Mouse (Mus musculus): Measurements from ENCODE around the gene Oat.

Oat gene

GRCm38 (mm10) chr7:132589610-132590009 lies 13.4 kb upstream of the Oat start:
- DNase-seq = no peak

DNA sequence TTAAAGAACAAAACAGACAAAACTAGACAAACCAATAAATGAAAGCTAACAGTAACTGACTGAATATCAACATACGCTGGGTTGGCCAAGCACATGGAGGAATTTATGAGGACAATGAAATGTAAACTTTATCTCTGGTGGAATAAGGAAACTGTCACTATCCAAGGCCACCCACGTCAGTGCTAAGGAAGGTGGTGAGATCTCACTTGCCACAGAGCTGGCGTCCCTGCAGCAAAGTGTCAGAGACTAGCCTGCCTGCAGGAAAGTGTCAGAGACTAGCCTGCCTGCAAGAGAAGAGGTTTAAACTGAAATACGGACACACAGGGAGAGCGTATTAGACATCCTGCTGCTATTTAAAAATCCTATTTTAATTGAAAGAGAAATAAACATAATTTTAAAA lies 11.0 kb upstream of the Oat start:
- no peak for DNase-seq

GRCm38 (mm10) chr7:132585695-132586491 lies 9.7 kb upstream of the Oat start:
- DNase-seq = no peak

DNA sequence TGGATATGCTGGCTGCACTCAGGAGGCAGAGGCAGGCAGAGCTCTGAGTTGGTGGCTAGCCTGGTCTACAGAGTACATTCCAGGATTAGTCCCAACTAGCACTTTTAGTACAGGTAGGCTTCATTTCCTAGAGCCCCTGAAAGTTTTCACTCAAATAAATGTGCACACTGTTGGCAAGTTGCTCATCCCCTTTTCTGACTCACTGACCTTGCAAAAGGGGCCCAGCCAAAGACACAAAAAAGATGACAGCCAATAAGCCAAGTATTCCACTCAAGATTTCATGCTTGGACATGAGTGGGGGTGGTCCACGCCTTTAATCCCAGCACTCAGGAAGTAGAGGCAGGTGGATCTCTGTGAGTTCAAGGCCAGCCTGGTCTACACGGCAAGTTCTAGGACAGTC lies 5.2 kb upstream of the Oat start:
- DNase-seq = no peak

- DNase-seq = no peak
These were observed 4.3 kb upstream of the Oat start for GRCm38 (mm10) chr7:132580511-132580910.

GRCm38 (mm10) chr7:132576891-132577290 lies 693 bp upstream of the Oat start:
- DNase-seq = no peak

DNA sequence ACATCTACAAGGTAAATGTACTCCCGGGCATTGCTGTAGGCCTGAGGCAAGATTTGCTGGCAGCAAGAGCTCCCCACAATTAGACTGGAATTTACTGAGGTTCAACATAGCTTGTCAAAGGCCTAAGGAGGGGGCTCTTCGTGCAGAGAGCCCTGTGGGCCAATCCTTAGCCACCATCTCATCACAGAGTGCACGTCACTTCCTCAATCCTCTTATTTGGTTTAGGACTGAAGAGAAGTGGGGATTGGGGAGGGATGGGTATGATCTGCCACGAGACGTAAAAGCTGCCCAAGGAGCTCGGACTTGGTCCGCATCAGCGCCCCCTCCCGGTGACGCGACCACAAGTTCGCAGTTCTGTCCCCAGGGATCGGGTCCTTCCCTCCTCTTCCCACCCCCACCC lies 575 bp downstream of the Oat start:
- peak; percentile 91 for DNase-seq

DNA sequence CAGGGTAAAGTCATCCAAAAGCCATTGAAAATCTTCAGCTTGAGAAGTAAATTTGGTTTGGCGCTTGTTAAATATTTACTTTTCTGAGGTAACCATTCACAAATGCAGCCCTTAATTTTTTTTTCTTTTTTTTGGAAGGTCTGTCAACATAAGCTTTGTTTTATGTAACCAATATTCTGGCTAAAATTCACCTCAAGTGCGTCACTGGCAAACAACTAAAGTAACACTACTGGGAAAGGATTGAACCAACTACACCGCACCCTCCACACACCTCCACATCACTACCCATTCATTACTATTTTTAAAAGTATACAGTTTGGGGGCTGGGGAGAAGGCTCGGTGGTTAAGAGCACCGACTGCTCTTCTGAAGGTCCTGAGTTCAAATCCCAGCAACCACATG lies 1.6 kb downstream of the Oat start:
- DNase-seq = no peak

DNA sequence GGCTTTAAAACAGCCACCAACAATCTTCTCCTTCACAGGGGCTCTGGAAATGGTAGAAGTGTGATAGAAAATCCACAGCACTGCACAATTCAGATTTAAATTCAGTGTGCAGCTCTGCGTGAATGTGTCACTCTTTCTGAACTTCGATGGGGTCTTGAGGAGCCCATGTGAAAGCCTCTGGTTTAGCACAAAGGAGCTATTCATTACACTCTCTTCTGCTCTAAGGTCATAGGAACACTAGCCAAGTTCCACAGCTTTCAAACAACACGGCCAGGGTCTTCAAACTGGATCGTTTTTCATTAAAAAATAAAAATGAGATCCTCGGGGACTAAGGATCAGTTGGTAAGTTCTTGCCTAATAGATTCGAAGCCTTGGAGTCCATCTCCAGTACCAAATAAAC lies 3.0 kb downstream of the Oat start:
- DNase-seq = no peak

DNA sequence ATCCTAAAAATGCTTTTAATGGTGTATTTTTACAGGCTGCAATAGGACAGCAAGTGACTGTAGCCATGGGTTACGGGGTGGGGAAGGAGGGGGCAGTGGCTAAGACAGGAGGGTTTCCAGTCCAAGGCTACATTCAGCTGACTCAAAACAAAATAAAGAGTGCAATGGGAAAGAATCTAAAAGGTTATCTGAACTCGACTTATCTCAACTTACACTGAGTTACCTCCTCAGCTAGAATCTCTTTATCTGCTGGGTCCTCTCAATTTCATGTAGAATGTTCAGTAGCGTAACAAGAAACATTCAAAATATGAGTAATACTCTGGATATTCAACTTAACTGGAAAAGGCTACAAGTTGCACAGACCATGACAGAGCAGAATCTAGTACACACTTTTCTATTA lies 3.5 kb downstream of the Oat start:
- DNase-seq = no peak

DNA sequence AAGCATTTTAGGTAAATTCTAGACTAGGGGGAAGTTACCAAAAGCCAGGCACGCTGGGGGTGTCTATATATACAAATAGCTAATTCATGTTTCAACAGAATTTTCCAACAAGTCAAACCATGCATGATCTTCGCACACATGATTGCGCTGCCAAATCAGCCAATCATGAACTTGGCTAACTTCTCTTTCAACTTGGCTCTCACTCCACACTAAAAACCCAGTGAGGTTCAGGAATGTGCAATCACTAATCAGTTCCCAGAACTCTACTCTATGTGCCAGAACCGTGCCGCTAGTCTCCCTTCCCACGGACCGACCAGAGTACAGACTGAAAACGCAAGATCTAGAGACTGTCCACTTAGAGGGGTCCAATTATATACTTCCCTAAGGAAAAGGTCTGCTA lies 4.7 kb downstream of the Oat start:
- DNase-seq = no peak

DNA sequence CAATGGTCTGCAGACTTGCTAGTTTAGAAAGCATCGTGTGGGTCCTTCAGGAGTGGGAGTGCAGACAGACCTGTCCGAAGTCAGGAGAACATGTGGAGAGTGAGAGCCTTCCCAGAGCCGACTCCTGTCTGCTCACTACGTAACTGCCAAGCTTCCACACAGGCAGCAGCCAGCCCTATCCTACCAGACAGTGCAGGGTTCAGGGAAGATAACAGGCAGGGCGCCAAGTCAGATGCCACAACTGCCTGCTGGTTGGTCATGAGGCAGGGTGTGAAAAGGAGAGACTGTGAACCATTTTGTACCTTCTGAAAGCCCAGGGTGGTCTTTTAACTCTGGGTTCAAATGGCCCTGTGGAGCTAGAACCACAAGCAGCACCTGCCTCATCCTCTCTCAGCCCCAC lies 6.1 kb downstream of the Oat start:
- DNase-seq = no peak

GRCm38 (mm10) chr7:132568817-132569216 lies 7.4 kb downstream of the Oat start:
- peak; percentile 26 for DNase-seq

DNA sequence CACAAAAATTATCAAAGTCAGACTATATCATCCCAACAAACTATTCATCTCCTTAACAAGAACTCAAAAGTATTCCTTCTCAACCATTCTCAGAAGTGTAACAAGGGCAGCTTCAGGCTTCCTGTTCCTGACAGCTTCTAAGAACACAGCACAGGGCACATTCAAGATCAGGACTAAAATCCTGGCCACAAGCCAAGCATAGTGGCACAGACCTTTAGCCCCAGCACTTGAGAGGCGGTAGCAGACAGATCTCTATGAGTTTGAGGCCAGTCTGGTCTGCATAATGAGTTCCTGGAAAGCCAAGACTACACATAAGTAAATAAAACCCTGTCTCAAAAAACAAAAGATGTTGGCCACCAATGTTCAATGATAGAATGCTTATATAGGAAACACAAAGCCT lies 10.4 kb downstream of the Oat start:
- DNase-seq = no peak

- no peak for DNase-seq
These were observed 16.9 kb downstream of the Oat start for GRCm38 (mm10) chr7:132559138-132559766.

DNA sequence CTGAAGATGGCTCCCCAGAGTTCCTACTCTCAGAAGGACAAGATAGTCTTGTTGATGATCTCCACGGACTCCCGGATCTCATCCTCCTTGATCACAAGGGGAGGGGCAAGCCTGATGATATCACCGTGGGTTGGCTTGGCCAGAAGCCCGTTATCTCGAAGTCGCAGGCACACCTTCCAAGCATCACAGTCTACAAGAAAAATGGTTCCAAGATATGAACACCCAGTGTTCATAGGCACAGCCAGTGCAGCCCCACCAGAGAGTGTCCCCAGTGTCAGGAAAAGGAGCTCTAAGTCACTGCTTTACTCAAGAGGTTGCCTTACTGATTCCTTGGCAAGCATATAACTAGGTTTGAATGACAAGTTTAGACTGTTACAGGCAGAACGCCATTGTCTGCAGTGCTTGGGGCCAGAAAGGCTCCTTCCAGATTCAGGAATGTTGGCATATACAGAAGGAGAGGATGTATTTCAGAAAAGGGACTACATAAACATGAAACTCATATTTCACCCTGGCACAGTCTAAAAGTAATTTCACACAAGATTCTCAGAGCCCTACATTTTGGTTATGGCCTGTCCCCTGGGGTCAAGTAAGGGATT lies 18.0 kb downstream of the Oat start:
- DNase-seq = no peak

DNA sequence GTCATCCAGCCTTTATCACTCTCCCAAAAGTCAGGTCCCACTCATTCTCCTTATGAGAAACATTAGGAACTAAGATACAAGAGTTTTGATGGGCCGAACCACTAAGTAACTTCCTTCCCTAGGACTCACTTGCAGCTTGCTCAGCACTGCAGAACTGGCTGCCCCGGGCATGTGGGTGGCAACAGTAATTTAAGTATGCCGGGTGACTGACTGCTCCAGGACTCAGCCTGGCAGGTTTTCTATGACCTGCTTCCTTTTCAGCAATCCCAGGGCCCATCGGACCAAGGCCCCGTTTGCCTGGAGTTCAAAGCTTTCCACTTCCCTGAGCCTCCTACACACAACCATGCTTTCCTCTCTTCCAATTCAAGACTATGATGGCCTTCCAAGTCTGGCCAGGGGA lies 19.6 kb downstream of the Oat start:
- no peak for DNase-seq

DNA sequence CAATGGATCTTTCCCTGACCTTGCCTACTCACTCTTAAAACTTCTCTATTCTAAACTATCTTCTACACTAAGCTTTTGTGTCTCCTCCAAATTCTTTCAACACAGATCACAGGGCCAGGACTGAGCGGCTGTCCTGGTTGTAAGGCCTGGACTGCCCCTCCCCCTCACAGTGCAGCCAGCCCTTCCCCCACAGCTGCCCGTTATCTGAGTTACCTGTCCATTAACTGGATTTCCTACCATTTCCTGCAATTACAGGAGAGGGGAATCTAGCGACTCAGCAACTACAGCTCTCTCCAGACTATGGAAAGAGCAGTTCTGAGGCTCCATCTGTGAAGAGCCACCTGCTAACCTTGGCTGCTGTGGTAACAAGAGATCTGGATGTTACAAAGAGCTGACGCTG lies 20.3 kb downstream of the Oat start:
- no peak for DNase-seq

DNA sequence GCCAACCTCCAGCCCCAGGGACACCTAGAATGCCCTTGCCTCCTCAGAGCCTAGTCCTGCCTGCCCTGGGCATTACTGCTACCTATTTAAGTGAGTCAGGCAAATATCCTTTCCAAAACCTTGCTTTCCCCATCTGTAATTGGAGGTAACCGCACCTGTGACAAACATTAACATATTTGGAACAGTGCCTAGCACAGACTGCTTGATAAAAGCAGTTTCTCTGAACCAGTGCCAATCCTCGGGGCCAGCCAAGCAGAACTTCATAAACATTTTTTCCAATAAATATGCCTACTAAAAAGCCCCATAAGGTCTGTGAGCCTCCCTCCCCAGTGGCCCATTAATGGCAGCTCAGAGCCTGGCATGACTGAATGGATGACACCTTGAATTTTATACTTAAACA lies 22.1 kb downstream of the Oat start:
- no peak for DNase-seq

DNA sequence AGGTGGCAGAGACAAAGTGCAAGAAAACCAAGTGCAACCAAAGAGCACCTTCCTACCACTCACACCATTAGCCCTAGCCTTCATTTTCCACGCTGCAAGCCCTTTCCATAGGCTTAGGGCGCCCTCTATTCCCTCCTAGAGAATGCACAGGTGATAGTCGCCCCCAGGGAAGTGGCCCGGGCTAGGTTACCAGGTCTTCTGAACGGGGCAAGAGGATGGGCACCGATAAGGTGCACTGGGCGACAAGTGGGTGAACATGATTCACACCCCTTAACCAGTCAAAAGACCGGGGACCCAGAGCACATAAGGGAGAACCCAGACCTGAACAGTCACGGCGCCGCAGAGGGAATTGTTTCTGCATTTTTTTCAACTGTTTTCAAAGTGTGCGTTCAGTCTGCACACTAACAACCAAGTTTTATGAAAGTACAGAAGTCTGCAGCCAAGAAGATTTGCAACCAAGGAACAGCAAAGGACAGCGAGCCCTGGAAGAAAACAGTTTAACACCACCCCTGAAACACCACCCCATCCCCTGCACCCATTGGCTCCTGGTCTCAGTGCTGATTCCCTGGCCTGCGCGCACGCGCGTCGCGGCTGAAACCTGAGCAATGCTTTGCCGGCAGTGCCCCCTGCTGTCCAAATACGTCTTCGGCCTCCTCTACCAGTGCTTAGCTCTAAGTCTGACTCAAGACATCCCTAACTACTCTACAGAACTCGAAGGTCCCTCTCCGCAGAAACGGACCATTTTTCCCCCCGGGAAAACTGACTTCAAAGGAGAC lies 24.7 kb downstream of the Oat start:
- DNase-seq = peak; percentile 96

DNA sequence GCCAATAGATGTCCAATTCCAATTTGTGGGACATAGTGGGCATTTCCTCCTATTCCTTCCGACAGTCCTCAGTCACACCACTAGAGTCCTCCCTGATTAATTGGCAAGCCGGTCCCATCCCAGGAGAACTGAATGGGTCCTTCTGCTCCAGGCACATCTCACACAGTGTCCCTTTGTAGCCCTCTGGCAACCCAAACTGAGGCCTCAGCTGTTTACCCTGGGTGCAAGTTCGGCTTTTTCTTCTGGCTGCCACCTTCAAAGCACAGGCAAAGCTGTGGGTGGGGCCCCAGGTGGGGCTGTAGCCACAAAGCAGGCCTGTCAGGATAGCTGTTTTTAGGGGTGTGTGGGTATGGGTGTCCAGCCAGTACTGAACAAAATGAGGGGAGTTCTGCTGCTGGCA lies 29.1 kb downstream of the Oat start:
- peak; percentile 36 for DNase-seq

GRCm38 (mm10) chr7:132542427-132542826 lies 33.8 kb downstream of the Oat start:
- DNase-seq = no peak

DNA sequence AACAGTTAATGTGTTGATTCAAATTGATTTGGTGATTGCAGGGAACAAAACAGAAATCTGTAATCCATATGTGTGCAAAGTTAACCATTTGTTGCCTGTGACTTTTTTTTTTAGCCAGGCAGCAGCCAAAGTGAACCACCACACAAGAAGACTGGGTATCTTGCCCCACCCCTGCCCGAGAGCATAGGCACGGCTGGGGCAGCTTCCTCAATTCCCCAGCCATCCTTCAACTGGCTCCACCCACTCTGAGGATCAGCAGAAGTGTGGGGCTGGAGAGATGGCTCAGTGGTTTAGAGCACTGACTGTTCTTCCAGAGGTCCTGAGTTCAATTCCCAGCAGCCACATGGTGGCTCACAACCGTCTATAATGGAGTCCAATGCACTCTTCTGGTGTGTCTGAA lies 34.6 kb downstream of the Oat start:
- DNase-seq = no peak

GRCm38 (mm10) chr7:132540597-132540996 lies 35.6 kb downstream of the Oat start:
- DNase-seq = no peak

All from layer of hippocampus, adult 9-11 months (tissue).